Mouse (Mus musculus) heart, postnatal 25 days (tissue): ENCODE results near the gene Ndufa13. TPM values are rescaled to one million over a fixed set of nuclear protein-coding genes. Genes with fewer than 3 reads are reported as not detected.

Experiments used
- DNase-seq: peaks from one replicate; pipeline ENCODE4 v3.0.0; 2022; ENCODE audit warnings: low spot score
- intact Hi-C: fragments of 180-260 bp; cut with DNase I; formaldehyde crosslinking; loops from one replicate; pipeline ENCODE4 v1.15.1; 2025
- total RNA-seq, 2 experiments: library from RNA; stranded (reverse); gene quantifications; 2 replicates each; pipeline ENCODE4 v1.2.3; 2021

The Ndufa13 gene
- total RNA-seq, 2 experiments from 2014 or later, result 446 to 456 TPM

- intact Hi-C loops, result no loop called here
- no peak for DNase-seq
Observed at GRCm38 (mm10) chr8:69850926-69851506, 51.3 kb downstream of the Ndufa13 start.

- intact Hi-C loops, result no loop called here
Observed at GRCm38 (mm10) chr8:69849899-69850298, 52.5 kb downstream of the Ndufa13 start.

GRCm38 (mm10) chr8:69848951-69849350 is 53.4 kb downstream of the Ndufa13 start:
- DNase-seq, result peak; percentile 32

More at GRCm38 (mm10) chr8:69849899-69850298, 52.5 kb downstream of the Ndufa13 start:
- no peak for DNase-seq

GRCm38 (mm10) chr8:69847167-69848065 is 54.9 kb downstream of the Ndufa13 start:
- intact Hi-C loops, result no loop called here
- no peak for DNase-seq

More at GRCm38 (mm10) chr8:69848951-69849350, 53.4 kb downstream of the Ndufa13 start:
- intact Hi-C loops, result no loop called here

Other genes starting within 250 kb of the Ndufa13 start
- gene Zfp964, start 248.1 kb downstream of the Ndufa13 start, total RNA-seq, result 1 to 10 TPM; 1.2 to 1.4 TPM
- 10 to 100 TPM; 12.2 to 14.5 TPM for gene Zfp869, start 191.8 kb downstream of the Ndufa13 start, total RNA-seq
- gene Zfp963, start 152.6 kb downstream of the Ndufa13 start, total RNA-seq, result 1 to 10 TPM; 2.1 to 2.8 TPM
- gene Gm20422, start 127.7 kb downstream of the Ndufa13 start, total RNA-seq, result 1 to 10 TPM; 1.2 to 1.8 TPM
- gene Atp13a1, start 111.4 kb downstream of the Ndufa13 start, total RNA-seq, result 10 to 100 TPM; 15.0 to 15.1 TPM
- gene Zfp866, start 111.4 kb downstream of the Ndufa13 start, total RNA-seq, result 10 to 100 TPM; 15.5 to 19.4 TPM
- 1 to 10 TPM; 4.9 to 5.5 TPM for gene Gmip, start 93.9 kb downstream of the Ndufa13 start, total RNA-seq
- gene Lpar2, start 80.1 kb downstream of the Ndufa13 start, total RNA-seq, result under 1 TPM; 0.26 to 0.34 TPM
- under 1 TPM in 1 of 2 experiments, not detected in 1; 0.39 TPM for gene Pbx4, start 70.1 kb downstream of the Ndufa13 start, total RNA-seq
- gene Cilp2, start 14.9 kb downstream of the Ndufa13 start, total RNA-seq, result 1 to 10 TPM; 2.8 to 2.9 TPM
- under 1 TPM in 1 of 2 experiments, not detected in 1; 0.20 TPM for gene Tssk6, start 374 bp downstream of the Ndufa13 start, total RNA-seq
- gene Yjefn3, start 154 bp upstream of the Ndufa13 start, total RNA-seq, result 10 to 100 TPM in 1 of 2 experiments, 1 to 10 TPM in 1; 9.6 to 14.8 TPM
- 10 to 100 TPM; 34.3 to 35.6 TPM for gene Gatad2a, start 93.8 kb upstream of the Ndufa13 start, total RNA-seq
- gene Mau2, start 140.2 kb upstream of the Ndufa13 start, total RNA-seq, result 10 to 100 TPM; 34.7 to 35.5 TPM
- 10 to 100 TPM; 17.2 to 18.4 TPM for gene Sugp1, start 140.3 kb upstream of the Ndufa13 start, total RNA-seq
- gene Tm6sf2, start 170.4 kb upstream of the Ndufa13 start, total RNA-seq, result 1 to 10 TPM; 1.1 to 1.3 TPM
- not detected for gene Hapln4, start 180.9 kb upstream of the Ndufa13 start, total RNA-seq
- gene Ncan, start 218.3 kb upstream of the Ndufa13 start, total RNA-seq, result under 1 TPM in 1 of 2 experiments, not detected in 1; 0.03 TPM
- gene Nr2c2ap, start 228.8 kb upstream of the Ndufa13 start, total RNA-seq, result 1 to 10 TPM; 5.4 to 7.6 TPM
- 10 to 100 TPM; 20.9 to 21.5 TPM for gene Rfxank, start 236.6 kb upstream of the Ndufa13 start, total RNA-seq
- gene Borcs8, start 236.9 kb upstream of the Ndufa13 start, total RNA-seq, result 10 to 100 TPM; 21.2 to 25.5 TPM
- under 1 TPM in 1 of 2 experiments, not detected in 1; 0.31 TPM for gene Mef2b, start 237.2 kb upstream of the Ndufa13 start, total RNA-seq